Mouse (Mus musculus): ENCODE data around the gene Krt26.

Gene Krt26

DNA sequence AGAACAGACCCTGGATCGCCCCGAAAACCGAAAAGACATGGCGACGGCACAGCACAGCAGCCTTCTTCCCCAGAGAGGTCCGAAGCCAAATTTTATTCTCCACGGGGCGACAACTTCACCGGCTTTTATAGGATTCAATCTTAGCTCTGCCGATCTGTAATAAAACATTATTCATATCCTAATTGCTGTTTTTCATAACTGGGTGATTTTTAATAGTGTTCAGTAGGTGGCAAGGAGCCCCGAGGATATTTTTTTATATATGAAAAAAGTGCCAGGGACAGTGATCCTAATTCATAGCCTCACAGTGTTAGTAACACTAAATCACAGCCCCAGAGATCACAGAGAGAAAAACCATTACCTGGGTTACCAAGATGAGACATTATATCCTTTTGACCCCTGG is at the start of gene Krt26:
Krt26 (minus strand) TSS at position 101 of the 400 bp plus-strand sequence.
- DNase-seq (ENCODE audit: low spot score in 2 of 2) = no peak

DNA sequence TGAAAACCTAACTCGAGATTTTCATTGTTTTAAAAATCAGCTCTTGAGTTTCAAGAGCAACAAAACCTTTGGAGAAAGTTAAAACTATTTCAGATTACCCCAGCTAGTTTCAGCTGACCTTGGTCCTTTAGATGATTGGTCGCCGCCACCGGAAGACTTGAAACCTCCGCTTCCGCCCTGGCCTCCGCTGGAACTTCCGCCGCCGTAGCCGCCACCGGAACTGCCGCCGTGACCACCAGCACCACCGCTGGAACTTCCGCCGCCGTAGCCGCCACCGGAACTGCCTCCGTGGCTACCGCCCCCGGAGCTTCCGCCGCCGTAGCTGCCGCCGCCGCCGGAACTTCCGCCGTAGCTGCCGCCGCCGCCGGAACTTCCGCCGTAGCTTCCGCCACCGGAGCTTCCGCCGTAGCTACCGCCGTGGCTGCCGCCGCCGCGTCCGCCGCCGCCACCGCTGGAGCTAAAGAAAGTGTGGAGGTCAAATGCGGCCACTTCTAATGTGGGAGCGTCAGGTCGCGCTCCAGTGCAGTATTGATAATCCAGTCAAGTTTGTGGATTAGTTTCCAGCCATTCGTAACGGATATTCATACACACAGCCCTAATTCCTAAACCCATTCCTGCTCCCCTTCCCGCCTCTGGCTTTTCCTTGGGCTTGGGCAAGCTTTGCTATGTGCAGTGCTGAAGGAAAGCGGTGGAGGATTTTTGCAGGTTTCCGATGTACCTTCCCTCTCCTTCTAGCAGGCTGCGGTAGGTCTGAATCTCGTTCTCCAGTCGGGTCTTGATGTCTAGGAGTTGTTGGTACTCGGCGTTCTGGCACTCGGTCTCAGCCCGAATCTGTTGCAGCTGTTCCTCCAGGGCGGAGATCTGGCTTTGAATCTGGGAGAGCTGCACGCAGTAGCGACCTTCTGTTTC is 48.3 kb upstream of the Krt26 start:
- peak; percentile 72 to 80 for DNase-seq (ENCODE audit: low spot score in 2 of 2)

GRCm38 (mm10) chr11:99379568-99379967 is 41.8 kb upstream of the Krt26 start:
- DNase-seq (ENCODE audit: low spot score in 2 of 2) = peak; percentile 58 to 76

DNA sequence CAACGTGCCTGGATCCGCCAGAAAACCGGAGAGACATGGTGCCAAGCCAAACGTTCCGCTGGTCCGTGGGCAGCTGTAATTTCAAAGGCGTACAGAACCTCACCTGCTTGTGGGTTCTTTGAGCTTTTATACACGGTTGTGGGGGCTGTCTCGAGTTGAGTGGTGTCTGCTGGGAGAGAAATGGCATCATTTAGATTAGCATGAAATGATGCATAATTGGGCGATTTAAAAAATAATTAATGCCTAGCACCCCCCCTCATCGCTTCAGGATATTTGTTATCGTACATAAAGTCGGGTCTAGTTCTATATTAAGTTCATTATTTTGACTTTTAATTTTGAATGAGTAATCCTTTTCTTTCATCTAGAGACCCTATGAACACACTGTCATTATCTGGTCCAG is 37.0 kb upstream of the Krt26 start, which contains the start of gene Krt28:
Krt28 (minus strand) TSS at position 101 of the 400 bp plus-strand sequence.
- no peak for DNase-seq (ENCODE audit: low spot score in 2 of 2)

- peak; percentile 23 to 34 for DNase-seq (ENCODE audit: low spot score in 2 of 2)
These were observed 32.2 kb upstream of the Krt26 start for GRCm38 (mm10) chr11:99369853-99370451.

DNA sequence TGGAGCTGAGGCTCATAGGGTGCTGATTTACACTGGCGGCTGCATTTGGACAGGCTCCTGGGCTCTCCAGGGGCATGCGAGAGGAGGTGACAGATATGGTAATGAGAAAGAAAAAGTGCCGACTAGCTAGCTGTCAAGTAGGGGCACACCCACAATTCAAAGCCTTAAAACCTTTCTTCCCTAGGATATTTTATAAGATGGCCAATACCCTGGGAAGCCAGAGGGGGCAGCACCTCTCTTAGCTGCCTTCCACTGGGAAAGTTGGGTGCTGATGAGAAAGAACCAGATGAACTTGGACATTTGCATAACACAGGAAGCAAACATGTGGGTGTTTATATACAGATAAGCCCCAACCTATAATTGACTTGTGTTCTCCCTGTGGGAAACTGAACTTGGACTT is 31.5 kb upstream of the Krt26 start:
- DNase-seq (ENCODE audit: low spot score in 2 of 2) = no peak

- no peak for DNase-seq (ENCODE audit: low spot score in 2 of 2)
These were observed 29.0 kb upstream of the Krt26 start for GRCm38 (mm10) chr11:99366791-99367190.

- DNase-seq (ENCODE audit: low spot score in 2 of 2) = peak in 1 of 2 experiments; percentile 17
These were observed 26.6 kb upstream of the Krt26 start for GRCm38 (mm10) chr11:99364412-99364811.

GRCm38 (mm10) chr11:99361423-99361822 is 23.7 kb upstream of the Krt26 start:
- no peak for DNase-seq (ENCODE audit: low spot score in 2 of 2)

DNA sequence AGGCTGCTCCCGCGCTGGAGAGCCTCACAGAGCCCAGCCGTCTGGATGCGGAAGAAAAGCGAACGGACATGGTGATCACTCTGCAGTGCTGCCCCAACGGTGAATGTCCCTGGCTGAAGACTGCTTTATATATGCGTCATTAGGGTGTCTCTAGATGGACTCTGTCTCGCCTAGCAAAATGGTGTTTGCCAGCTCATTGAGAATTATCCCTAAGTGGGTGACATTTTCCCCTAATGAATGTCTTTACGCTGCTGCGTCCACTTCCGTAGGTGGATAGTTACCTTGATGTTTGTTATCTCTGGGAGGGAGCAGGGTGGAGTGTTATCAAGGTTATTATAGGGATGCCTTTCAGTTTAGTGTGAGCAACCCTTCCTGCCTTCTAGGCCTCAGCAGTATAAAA is 13.2 kb upstream of the Krt26 start, which contains the start of gene Krt27:
Krt27 (minus strand) TSS at position 101 of the 400 bp plus-strand sequence.
- no peak for DNase-seq (ENCODE audit: low spot score in 2 of 2)

DNA sequence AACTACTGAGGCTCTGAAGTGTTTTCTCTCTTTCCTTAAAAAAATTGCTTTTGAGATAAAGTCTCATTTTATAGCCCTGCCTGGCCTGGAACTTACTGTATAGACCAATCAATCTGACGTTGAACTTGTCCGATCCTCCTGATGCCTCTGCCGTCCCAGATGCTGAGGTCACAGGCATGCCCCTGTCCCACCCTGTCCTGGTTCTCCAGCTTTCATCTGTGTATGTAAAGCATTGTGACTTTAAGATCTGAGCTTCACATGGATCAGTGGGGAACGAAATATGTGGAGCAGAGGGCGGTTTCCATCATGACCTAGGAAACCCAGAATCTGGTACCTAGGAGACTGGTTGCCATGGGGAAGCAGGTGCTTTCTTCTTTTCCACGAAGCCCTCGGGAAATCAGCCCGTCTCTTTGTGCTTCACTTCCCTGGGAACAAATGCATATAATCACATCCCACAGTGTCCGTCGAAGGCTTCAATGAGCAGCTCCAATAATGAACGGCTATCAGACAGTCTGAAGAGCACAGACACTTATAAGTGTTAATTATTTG is 1.6 kb upstream of the Krt26 start:
- DNase-seq (ENCODE audit: low spot score in 2 of 2) = no peak

- DNase-seq (ENCODE audit: low spot score in 2 of 2) = peak; percentile 7 to 22
These were observed 4.3 kb downstream of the Krt26 start for GRCm38 (mm10) chr11:99333426-99333825.

- DNase-seq (ENCODE audit: low spot score in 2 of 2) = no peak
These were observed 8.1 kb downstream of the Krt26 start for GRCm38 (mm10) chr11:99329655-99330054.

GRCm38 (mm10) chr11:99322851-99323250 is 14.9 kb downstream of the Krt26 start, which contains the start of gene Krt25:
TSS of gene Krt25 (minus strand) at chr11:99322951.
- no peak for DNase-seq (ENCODE audit: low spot score in 2 of 2)

DNA sequence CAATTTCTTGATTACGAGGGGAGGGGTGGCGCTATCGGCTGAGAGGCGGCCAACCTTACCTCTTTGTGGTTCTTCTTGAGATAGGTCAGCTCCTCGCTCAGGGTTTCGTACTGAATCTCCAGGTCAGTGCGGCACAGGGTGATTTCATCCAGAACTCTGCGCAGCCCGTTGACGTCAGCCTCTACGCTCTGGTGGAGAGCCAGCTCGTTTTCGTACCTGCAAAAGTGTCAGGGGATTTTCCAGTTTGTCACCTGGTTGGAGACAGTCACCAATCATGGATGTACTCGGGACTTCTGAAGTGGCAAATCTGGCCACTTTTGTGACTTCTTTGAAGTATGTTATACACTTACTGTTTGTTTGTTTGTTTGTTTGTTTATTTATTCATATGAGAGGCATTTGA is 16.7 kb downstream of the Krt26 start:
- DNase-seq (ENCODE audit: low spot score in 2 of 2) = no peak

GRCm38 (mm10) chr11:99319127-99319526 is 18.6 kb downstream of the Krt26 start:
- DNase-seq (ENCODE audit: low spot score in 2 of 2) = no peak

- no peak for DNase-seq (ENCODE audit: low spot score in 2 of 2)
These were observed 21.2 kb downstream of the Krt26 start for GRCm38 (mm10) chr11:99316543-99316942.

GRCm38 (mm10) chr11:99314594-99314993 is 23.2 kb downstream of the Krt26 start:
- no peak for DNase-seq (ENCODE audit: low spot score in 2 of 2)

DNA sequence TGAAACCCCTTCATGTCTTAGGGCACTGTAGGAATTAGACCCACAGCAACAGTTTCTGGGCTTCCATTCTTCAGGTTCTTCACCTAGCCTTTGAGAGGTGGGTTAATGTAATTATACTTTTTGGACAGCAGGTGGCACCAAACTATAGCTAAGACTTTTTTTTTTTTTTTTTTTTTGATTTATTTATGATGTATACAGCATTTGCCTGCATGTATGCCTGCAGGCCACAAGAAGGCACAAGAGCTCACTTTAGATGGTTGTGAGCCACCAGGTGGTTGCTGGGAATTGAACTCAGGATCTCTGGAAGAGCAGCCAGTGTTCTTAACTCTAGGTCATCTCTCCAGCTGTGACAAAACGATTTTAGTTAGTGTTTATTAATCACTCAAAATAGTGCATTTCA is 26.9 kb downstream of the Krt26 start:
- DNase-seq (ENCODE audit: low spot score in 2 of 2) = no peak

DNA sequence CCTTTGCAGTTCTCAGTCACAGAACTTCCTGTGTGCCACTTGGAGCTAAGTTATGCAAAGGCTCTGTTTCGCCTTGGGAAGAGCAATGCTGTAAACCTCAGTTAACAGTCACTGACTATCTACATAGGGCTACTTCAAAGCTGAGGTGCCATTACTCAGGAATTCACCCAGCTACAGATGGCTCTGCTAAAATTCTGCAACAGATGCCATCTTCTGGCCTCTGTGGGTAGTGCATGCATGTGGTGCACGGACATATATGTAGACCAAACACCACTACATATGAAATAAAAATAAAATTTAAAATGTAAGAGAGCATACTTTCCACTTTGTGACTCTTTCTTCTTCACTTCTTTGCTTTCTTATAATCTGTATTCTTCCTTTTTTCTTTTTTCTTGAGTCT is 30.2 kb downstream of the Krt26 start:
- DNase-seq (ENCODE audit: low spot score in 2 of 2) = peak; percentile 37 to 49

- no peak for DNase-seq (ENCODE audit: low spot score in 2 of 2)
These were observed 42.7 kb downstream of the Krt26 start for GRCm38 (mm10) chr11:99295039-99295438.

DNA sequence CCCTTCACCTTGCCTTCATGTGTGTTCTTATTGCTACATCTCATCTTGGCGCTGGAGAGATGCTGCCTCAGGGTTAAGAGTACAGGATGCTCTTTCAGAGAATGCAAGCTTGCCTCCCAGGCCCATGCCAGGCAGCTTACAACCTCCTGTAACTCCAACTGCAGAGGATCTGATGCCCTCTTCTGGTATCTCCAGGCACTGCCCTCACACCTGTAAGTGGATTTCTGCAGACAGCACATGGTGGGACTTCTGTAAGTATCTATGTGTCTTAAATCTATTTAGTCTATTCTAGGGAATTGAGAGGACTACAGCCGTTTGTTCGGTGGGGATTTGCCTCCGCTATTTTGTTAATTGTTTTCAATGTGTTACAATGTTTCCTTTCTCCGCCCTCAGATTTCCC is 44.9 kb downstream of the Krt26 start:
- peak; percentile 8 to 14 for DNase-seq (ENCODE audit: low spot score in 2 of 2)

Measured in frontal cortex, postnatal 25 days (tissue).